11 mouse cellular contexts compared by ENCODE assay signal in the genomic region with DNA sequence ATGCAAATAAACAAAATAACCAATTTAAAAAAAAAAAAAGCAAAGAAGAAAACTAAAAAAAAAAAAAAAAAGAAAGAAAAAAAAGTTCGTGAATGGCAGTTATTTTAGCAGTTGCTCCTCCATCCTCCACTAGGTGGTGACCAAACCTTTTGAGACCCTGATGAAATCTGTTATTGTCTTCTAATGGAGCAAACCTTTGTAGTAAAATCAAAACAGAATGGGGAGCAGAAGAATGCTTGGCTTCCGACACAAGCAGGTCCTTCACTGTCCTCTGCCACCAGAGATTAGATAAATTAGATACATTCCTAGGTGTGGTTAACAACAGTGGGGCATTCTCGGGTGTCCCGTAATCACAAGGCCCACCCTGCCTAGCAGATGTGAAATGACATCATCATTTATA. TPM values are rescaled to one million over a fixed set of nuclear protein-coding genes. Genes with fewer than 3 reads are reported as not detected.
DNase-seq lines count a peak whose midpoint lies in the region; ATAC-seq and TF ChIP-seq lines count a peak whose summit lies in the region.
"Had no signal": no experiment of that assay in that cellular context is flagged by ENCODE, and none has a peak within 500 bp of the region (broad histone marks: within the 10 kb centered on the region; RNA-seq: fewer than 3 reads in every experiment).

No protein-coding gene starts in this region.

- no peak overlapping the region for H3K9ac ChIP-seq in midbrain, embryonic 11.5 days (ENCODE audit: low read length)
- no peak overlapping the region for H3K9ac ChIP-seq in kidney, postnatal 0 days (ENCODE audit: low read depth, low read length)
- H3K9ac ChIP-seq in neural tube, embryonic 15.5 days (replicated peaks) = no peak overlapping the region
- H3K9ac ChIP-seq: stomach, embryonic 15.5 days had no signal

- no peaks in the 10 kb centered on the region for H3K36me3 ChIP-seq in midbrain, embryonic 11.5 days (ENCODE audit: control insufficient read depth, insufficient read depth, low read length)
- no peaks in the 10 kb centered on the region for H3K36me3 ChIP-seq in midbrain, embryonic 10.5 days
- no peaks in the 10 kb centered on the region for H3K36me3 ChIP-seq in kidney, postnatal 0 days (ENCODE audit: insufficient read depth, low read length)
- H3K36me3 ChIP-seq in neural tube, embryonic 15.5 days = no peaks in the 10 kb centered on the region
- H3K36me3 ChIP-seq: stomach, embryonic 15.5 days had no signal

- peak; percentile 33; the same call in 1 of the 2 replicates for ATAC-seq in midbrain, embryonic 11.5 days (ENCODE audit: low FRiP score)
- no peak for ATAC-seq in kidney, postnatal 0 days (replicated peaks; ENCODE audit: low FRiP score, low read depth)
- peak; percentile 9; the same call in 1 of the 2 replicates for ATAC-seq in neural tube, embryonic 15.5 days (ENCODE audit: low FRiP score)

- H3K9me3 ChIP-seq in midbrain, embryonic 11.5 days (ENCODE audit: control insufficient read depth, low read length) = no peaks in the 10 kb centered on the region
- no peaks in the 10 kb centered on the region for H3K9me3 ChIP-seq in midbrain, embryonic 10.5 days (replicated peaks)
- no peaks in the 10 kb centered on the region for H3K9me3 ChIP-seq in kidney, postnatal 0 days (replicated peaks; ENCODE audit: low read length)
- no peaks in the 10 kb centered on the region for H3K9me3 ChIP-seq in neural tube, embryonic 15.5 days (replicated peaks)
- H3K9me3 ChIP-seq: stomach, embryonic 15.5 days had no signal

- H3K4me3 ChIP-seq in midbrain, embryonic 11.5 days (ENCODE audit: low read depth, low read length) = no peak overlapping the region
- H3K4me3 ChIP-seq in midbrain, embryonic 10.5 days = no peak overlapping the region
- no peak overlapping the region for H3K4me3 ChIP-seq in kidney, postnatal 0 days (replicated peaks; ENCODE audit: low read depth, low read length)
- H3K4me3 ChIP-seq in neural tube, embryonic 15.5 days (replicated peaks) = no peak overlapping the region
- H3K4me3 ChIP-seq: stomach, embryonic 15.5 days had no signal

- intact Hi-C loops in gastrocnemius, postnatal 14 days (cut with DNase I; ENCODE audit: low total_unique reads) = loop anchor here (5.0 kb wide), 1 partner anchor 66 kb away; no protein-coding TSS in a partner anchor

- no peak overlapping the region for H3K27ac ChIP-seq in midbrain, embryonic 11.5 days (ENCODE audit: low read depth, low read length)
- no peak overlapping the region for H3K27ac ChIP-seq in midbrain, embryonic 10.5 days (replicated peaks)
- no peak overlapping the region for H3K27ac ChIP-seq in kidney, postnatal 0 days
- H3K27ac ChIP-seq in neural tube, embryonic 15.5 days (replicated peaks) = no peak overlapping the region
- H3K27ac ChIP-seq: stomach, embryonic 15.5 days had no signal

- H3K4me2 ChIP-seq in midbrain, embryonic 11.5 days = no peak overlapping the region
- no peak overlapping the region for H3K4me2 ChIP-seq in kidney, postnatal 0 days (ENCODE audit: low read length)
- no peak overlapping the region for H3K4me2 ChIP-seq in neural tube, embryonic 15.5 days
- H3K4me2 ChIP-seq: stomach, embryonic 15.5 days had no signal

- peak; percentile 2 for DNase-seq in gastrocnemius, postnatal 25 days
- no peak for DNase-seq in gastrocnemius, postnatal 14 days
- peak; percentile 84 for DNase-seq in midbrain, embryonic 11.5 days (ENCODE audit: low spot score, missing footprints)
- DNase-seq in midbrain, embryonic 10.5 days (ENCODE audit: low spot score) = no peak
- DNase-seq in kidney, postnatal 0 days (ENCODE audit: low spot score) = peak; percentile 81
- no peak for DNase-seq in adrenal gland, adult (ENCODE audit: inconsistent age in 2 of 2, low spot score in 1 of 2)
- no peak for DNase-seq in thymus, postnatal 14 days

- peak; percentile 78 for TF ChIP-seq CTCF in kidney, postnatal 0 days (IDR thresholded peaks at IDR 0.05; ENCODE audit: low read depth)

- H3K27me3 ChIP-seq in midbrain, embryonic 11.5 days (ENCODE audit: control insufficient read depth, insufficient read depth, low read length) = no peaks in the 10 kb centered on the region
- no peaks in the 10 kb centered on the region for H3K27me3 ChIP-seq in midbrain, embryonic 10.5 days (ENCODE audit: low read depth, poor library complexity, severe bottlenecking)
- no peaks in the 10 kb centered on the region for H3K27me3 ChIP-seq in kidney, postnatal 0 days (ENCODE audit: insufficient read depth, low read length)
- no peaks in the 10 kb centered on the region for H3K27me3 ChIP-seq in neural tube, embryonic 15.5 days (replicated peaks)

- WGBS in midbrain, embryonic 11.5 days = 56% methylated on average over 4 of the region's 4 CpGs
- 59% methylated on average over 4 of the region's 4 CpGs for WGBS in midbrain, embryonic 10.5 days
- 42% methylated on average over 4 of the region's 4 CpGs for WGBS in kidney, postnatal 0 days
- 41% methylated on average over 4 of the region's 4 CpGs for WGBS in neural tube, embryonic 15.5 days

- H3K4me1 ChIP-seq in midbrain, embryonic 11.5 days (ENCODE audit: control insufficient read depth, insufficient read depth, low read length) = no peaks in the 10 kb centered on the region
- 0 out of 2 replicates have a peak, but pooled peaks cover 4% of the 10 kb centered on the region for H3K4me1 ChIP-seq in midbrain, embryonic 10.5 days
- H3K4me1 ChIP-seq in kidney, postnatal 0 days (replicated peaks; ENCODE audit: insufficient read depth, low read length) = 0 out of 2 replicates have a peak, but pooled peaks cover 2% of the 10 kb centered on the region
- peaks cover 7% of the 10 kb centered on the region; the same call in 1 of the 2 replicates for H3K4me1 ChIP-seq in neural tube, embryonic 15.5 days
- H3K4me1 ChIP-seq: stomach, embryonic 15.5 days had no signal

RNA-seq across cellular contexts. Expression of a gene that starts 4.1 kb away (rescaled TPM):
- total RNA-seq in gastrocnemius, postnatal 25 days (2021) = not detected
- not detected for total RNA-seq in gastrocnemius, postnatal 14 days (2021)
- 0.14 TPM in 1 of 2 replicates, not detected in the other for polyA plus RNA-seq in midbrain, embryonic 11.5 days (2014; fragmentation: Nextera tagmentation; extraction: Ambion mirVana)
- polyA plus RNA-seq in midbrain, embryonic 10.5 days (2016; fragmentation: Nextera tagmentation; extraction: Ambion mirVana) = 0.04 and 0.14 TPM in 2 replicates
- 0.17 and 0.29 TPM in 2 replicates for polyA plus RNA-seq in kidney, postnatal 0 days (2015; fragmentation: Nextera tagmentation; extraction: Ambion mirVana)
- 0.08 and 0.15 TPM in 2 replicates for polyA plus RNA-seq in neural tube, embryonic 15.5 days (2015; fragmentation: Nextera tagmentation; extraction: Ambion mirVana)
- total RNA-seq: gastrocnemius, postnatal 4 days had no signal

RNA-seq across cellular contexts. Expression of a gene that starts 11.9 kb away (rescaled TPM):
- total RNA-seq in gastrocnemius, postnatal 25 days (2021) = 1 to 10 TPM; 2.0 TPM
- total RNA-seq in gastrocnemius, postnatal 14 days (2021) = 1 to 10 TPM; 3.6 to 4.6 TPM
- 1.2 and 1.6 TPM in 2 replicates for polyA plus RNA-seq in midbrain, embryonic 11.5 days (2014; fragmentation: Nextera tagmentation; extraction: Ambion mirVana)
- 1.1 and 1.6 TPM in 2 replicates for polyA plus RNA-seq in midbrain, embryonic 10.5 days (2016; fragmentation: Nextera tagmentation; extraction: Ambion mirVana)
- polyA plus RNA-seq in kidney, postnatal 0 days (2015; fragmentation: Nextera tagmentation; extraction: Ambion mirVana) = 3.8 and 5.4 TPM in 2 replicates
- polyA plus RNA-seq in neural tube, embryonic 15.5 days (2015; fragmentation: Nextera tagmentation; extraction: Ambion mirVana) = 15.7 and 19.9 TPM in 2 replicates

RNA-seq across cellular contexts. Expression of a gene that starts 12.0 kb away (rescaled TPM):
- 1 to 10 TPM; 2.6 to 2.9 TPM for total RNA-seq in gastrocnemius, postnatal 25 days (2021)
- 1 to 10 TPM; 4.7 to 5.7 TPM for total RNA-seq in gastrocnemius, postnatal 14 days (2021)
- 0.98 and 1.1 TPM in 2 replicates for polyA plus RNA-seq in midbrain, embryonic 11.5 days (2014; fragmentation: Nextera tagmentation; extraction: Ambion mirVana)
- 0.56 and 0.70 TPM in 2 replicates for polyA plus RNA-seq in midbrain, embryonic 10.5 days (2016; fragmentation: Nextera tagmentation; extraction: Ambion mirVana)
- polyA plus RNA-seq in kidney, postnatal 0 days (2015; fragmentation: Nextera tagmentation; extraction: Ambion mirVana) = 2.2 and 2.3 TPM in 2 replicates
- polyA plus RNA-seq in neural tube, embryonic 15.5 days (2015; fragmentation: Nextera tagmentation; extraction: Ambion mirVana) = 6.7 and 8.3 TPM in 2 replicates

RNA-seq across cellular contexts. Expression of a gene that starts 18.7 kb away (rescaled TPM):
- total RNA-seq in gastrocnemius, postnatal 25 days (2021) = under 1 TPM; 0.11 to 0.13 TPM
- total RNA-seq in gastrocnemius, postnatal 14 days (2021) = under 1 TPM; 0.08 to 0.24 TPM
- polyA plus RNA-seq in midbrain, embryonic 11.5 days (2014; fragmentation: Nextera tagmentation; extraction: Ambion mirVana) = not detected in 2 replicates
- 0.02 and 0.04 TPM in 2 replicates for polyA plus RNA-seq in midbrain, embryonic 10.5 days (2016; fragmentation: Nextera tagmentation; extraction: Ambion mirVana)
- 0.08 TPM in 1 of 2 replicates, not detected in the other for polyA plus RNA-seq in kidney, postnatal 0 days (2015; fragmentation: Nextera tagmentation; extraction: Ambion mirVana)
- 0.32 TPM in 2 replicates for polyA plus RNA-seq in neural tube, embryonic 15.5 days (2015; fragmentation: Nextera tagmentation; extraction: Ambion mirVana)
- polyA plus RNA-seq: lung, embryonic 16.5 days had no signal

Comparison
In these comparisons a context has a peak if more than half of its experiments do, and no peak if none do; other contexts are left out.
1. DNase-seq: peak in gastrocnemius, postnatal 25 days (single experiment), midbrain, embryonic 11.5 days (single experiment) and kidney, postnatal 0 days (single experiment); none in gastrocnemius, postnatal 14 days (single experiment), midbrain, embryonic 10.5 days (single experiment), adrenal gland, adult (0 of 2) and thymus, postnatal 14 days (single experiment).